Mouse (Mus musculus): ENCODE data around the gene Bckdhb.

DNA sequence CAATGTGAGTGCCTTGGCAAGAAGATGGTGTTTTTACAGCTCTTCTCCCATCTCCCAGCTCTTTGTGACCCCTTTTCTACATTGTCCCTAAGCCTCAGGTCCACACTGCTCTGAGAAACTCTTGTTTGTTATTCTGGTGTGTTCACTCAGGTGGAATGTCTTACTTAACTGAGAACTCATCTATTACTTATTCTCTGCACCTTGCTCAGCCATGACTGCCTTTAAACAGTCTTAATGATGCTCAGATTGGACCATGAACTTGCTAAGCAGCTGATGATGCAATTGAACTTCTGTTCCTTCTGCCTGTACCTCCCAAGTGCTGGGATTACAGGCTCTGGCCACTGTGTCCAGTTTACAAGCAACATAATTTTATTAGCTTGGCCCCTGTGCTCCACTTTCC lies 86.2 kb downstream of the Bckdhb start:
- TF ChIP-seq CTCF (IDR thresholded peaks at IDR 0.05; ENCODE audit: low read depth) (no peak), EP300 (IDR thresholded peaks at IDR 0.05; ENCODE audit: low read depth) (no peak)

Data from liver, embryonic 14.5 days (tissue).